Comparison of ENCODE assay signal across 28 mouse cellular contexts in genomic region chr11:48913611-48914010, GRCm38 (mm10). TPM values are rescaled to one million over a fixed set of nuclear protein-coding genes. Genes with fewer than 3 reads are reported as not detected.
DNase-seq lines count a peak whose midpoint lies in the region; ATAC-seq and TF ChIP-seq lines count a peak whose summit lies in the region.
"Had no signal": no experiment of that assay in that cellular context is flagged by ENCODE, and none has a peak within 500 bp of the region (broad histone marks: within the 10 kb centered on the region; RNA-seq: fewer than 3 reads in every experiment).

No protein-coding gene starts in this region.

- no peaks in the 10 kb centered on the region for H3K27me3 ChIP-seq in CH12.LX (replicated peaks)
- H3K27me3 ChIP-seq in hindbrain, embryonic 14.5 days (ENCODE audit: control insufficient read depth, insufficient read depth, low read length), result no peaks in the 10 kb centered on the region
- H3K27me3 ChIP-seq: embryonic facial prominence, embryonic 12.5 days; embryonic facial prominence, embryonic 15.5 days; forebrain, embryonic 12.5 days; forebrain, embryonic 15.5 days; heart, embryonic 13.5 days; hindbrain, embryonic 15.5 days; intestine, embryonic 15.5 days had no signal

- DNase-seq in CH12.LX (ENCODE audit: extremely low read depth) (peak; percentile 31), adipocyte (ENCODE audit: low spot score) (no peak)
- no peak for DNase-seq in hindbrain, embryonic 14.5 days (ENCODE audit: low spot score)
- no peak for DNase-seq in left cerebral cortex, postnatal 36 days (ENCODE audit: low spot score in 2 of 2)
- DNase-seq in yolk sac, embryonic 10.5 days (ENCODE audit: low spot score), result no peak
- DNase-seq: adrenal gland, adult 8-10 months; adrenal gland, postnatal 25 days; cerebellum, adult 11-12 months; cerebellum, adult 8-10 months; cerebellum, postnatal 14 days; gastrocnemius, postnatal 25 days; heart, adult 2 months; heart, postnatal 14 days; heart, postnatal 4 days had no signal

- no peak overlapping the region for H3K4me2 ChIP-seq in CH12.LX (ENCODE audit: insufficient read depth, low read depth, poor library complexity, severe bottlenecking)
- no peak overlapping the region for H3K4me2 ChIP-seq in hindbrain, embryonic 14.5 days (replicated peaks)
- H3K4me2 ChIP-seq: embryonic facial prominence, embryonic 12.5 days; embryonic facial prominence, embryonic 15.5 days; forebrain, embryonic 12.5 days; forebrain, embryonic 15.5 days; heart, embryonic 13.5 days; hindbrain, embryonic 15.5 days; intestine, embryonic 15.5 days had no signal

- H3K4me1 ChIP-seq in CH12.LX (ENCODE audit: control insufficient read depth in 1 of 2, insufficient read depth in 2 of 2), result peaks cover 9 to 45% of the 10 kb centered on the region in 2 experiments
- H3K4me1 ChIP-seq in hindbrain, embryonic 14.5 days (replicated peaks; ENCODE audit: control insufficient read depth, insufficient read depth, low read length), result no peaks in the 10 kb centered on the region
- H3K4me1 ChIP-seq: embryonic facial prominence, embryonic 12.5 days; embryonic facial prominence, embryonic 15.5 days; forebrain, embryonic 12.5 days; forebrain, embryonic 15.5 days; heart, embryonic 10.5 days; heart, embryonic 13.5 days; hindbrain, embryonic 15.5 days; intestine, embryonic 15.5 days had no signal

- no peak for TF ChIP-seq CTCF in CH12.LX (conservative IDR thresholded peaks at IDR 0.05 in 1 of 2, IDR thresholded peaks at IDR 0.05 in 1 of 2; ENCODE audit: low read depth in 2 of 2, low read length in 2 of 2)

- intact Hi-C loops in left cerebral cortex, postnatal 36 days (cut with DNase I), result no loop called here

- no peak for TF ChIP-seq POLR2A in CH12.LX (IDR thresholded peaks at IDR 0.05; ENCODE audit: low read depth, low read length)

- dilution Hi-C loops in CH12.LX (cut with MboI; ENCODE audit: extremely low pct_ligation_motif_present, extremely low pct_unique_long_range_greater_than_20kb, low sequenced_read_pairs), result no loop called here

- H3K9ac ChIP-seq in CH12.LX (ENCODE audit: insufficient read depth, low read depth), result no peak overlapping the region
- H3K9ac ChIP-seq in hindbrain, embryonic 14.5 days, result no peak overlapping the region
- H3K9ac ChIP-seq: embryonic facial prominence, embryonic 12.5 days; embryonic facial prominence, embryonic 15.5 days; forebrain, embryonic 12.5 days; forebrain, embryonic 15.5 days; heart, embryonic 13.5 days; hindbrain, embryonic 15.5 days; intestine, embryonic 15.5 days had no signal

- ATAC-seq in granulocyte monocyte progenitor cell, adult 5-6 weeks (replicated peaks; ENCODE audit: poor library complexity, severe bottlenecking), result peak; percentile 67
- 0 out of 2 replicates have a peak, but pooled peaks have one; percentile 66 for ATAC-seq in monocyte, adult 5-6 weeks (replicated peaks; ENCODE audit: insufficient number of reproducible peaks, low FRiP score, low TSS enrichment, poor library complexity, severe bottlenecking)
- no peak for ATAC-seq in hindbrain, embryonic 14.5 days (ENCODE audit: low FRiP score)
- ATAC-seq: CD4-positive, CD25-positive, alpha-beta regulatory T cell, adult 4 months; forebrain, embryonic 15.5 days; intestine, embryonic 15.5 days had no signal

- in situ Hi-C loops in CH12.LX (cut with MboI; ENCODE audit: low pct_ligation_motif_present, low pct_unique_long_range_greater_than_20kb, low sequenced_read_pairs), result no loop called here

- H3K79me2 ChIP-seq in CH12.LX (replicated peaks; ENCODE audit: control insufficient read depth, extremely low read depth, insufficient read depth, poor library complexity, severe bottlenecking), result no peaks in the 10 kb centered on the region

- TF ChIP-seq RAD21 in CH12.LX (IDR thresholded peaks at IDR 0.05; ENCODE audit: low read depth, low read length), result no peak

- WGBS in hindbrain, embryonic 14.5 days, result 100% methylated on average over 1 of the region's 1 CpGs

- no peak for TF ChIP-seq EP300 in CH12.LX (IDR thresholded peaks at IDR 0.05; ENCODE audit: low read length)

- no peak overlapping the region for H3K27ac ChIP-seq in CH12.LX (ENCODE audit: insufficient read depth, low read depth)
- no peak overlapping the region for H3K27ac ChIP-seq in hindbrain, embryonic 14.5 days
- H3K27ac ChIP-seq: embryonic facial prominence, embryonic 12.5 days; embryonic facial prominence, embryonic 15.5 days; forebrain, embryonic 12.5 days; forebrain, embryonic 15.5 days; heart, adult 2 months; heart, embryonic 10.5 days; heart, embryonic 13.5 days; hindbrain, embryonic 15.5 days; intestine, embryonic 15.5 days had no signal

- peaks cover 0 to 4% of the 10 kb centered on the region in 2 experiments for H3K36me3 ChIP-seq in CH12.LX (replicated peaks in 1 of 2; ENCODE audit: control insufficient read depth in 1 of 2, insufficient read depth in 1 of 2, low read length in 1 of 2)
- H3K36me3 ChIP-seq in hindbrain, embryonic 14.5 days (replicated peaks; ENCODE audit: control insufficient read depth, insufficient read depth), result no peaks in the 10 kb centered on the region
- H3K36me3 ChIP-seq: embryonic facial prominence, embryonic 12.5 days; embryonic facial prominence, embryonic 15.5 days; forebrain, embryonic 12.5 days; forebrain, embryonic 15.5 days; heart, embryonic 10.5 days; heart, embryonic 13.5 days; hindbrain, embryonic 15.5 days; intestine, embryonic 15.5 days had no signal

- no peaks in the 10 kb centered on the region for H3K9me3 ChIP-seq in CH12.LX (replicated peaks; ENCODE audit: low read length)
- H3K9me3 ChIP-seq in hindbrain, embryonic 14.5 days (ENCODE audit: control insufficient read depth, low read length), result no peaks in the 10 kb centered on the region
- H3K9me3 ChIP-seq: embryonic facial prominence, embryonic 12.5 days; embryonic facial prominence, embryonic 15.5 days; forebrain, embryonic 12.5 days; forebrain, embryonic 15.5 days; heart, embryonic 10.5 days; heart, embryonic 13.5 days; hindbrain, embryonic 15.5 days; intestine, embryonic 15.5 days had no signal

- H3K4me3 ChIP-seq in CH12.LX (replicated peaks in 1 of 3; ENCODE audit: low read depth in 2 of 3, low read length in 2 of 3, poor library complexity in 1 of 3), result no peak overlapping the region
- H3K4me3 ChIP-seq in hindbrain, embryonic 14.5 days (replicated peaks; ENCODE audit: low read length), result no peak overlapping the region
- H3K4me3 ChIP-seq: embryonic facial prominence, embryonic 12.5 days; embryonic facial prominence, embryonic 15.5 days; erythroblast, embryonic 14.5 days; forebrain, embryonic 12.5 days; forebrain, embryonic 15.5 days; heart, adult 2 months; heart, embryonic 10.5 days; heart, embryonic 13.5 days; hindbrain, embryonic 15.5 days; intestine, embryonic 15.5 days had no signal

TF ChIP-seq in CH12.LX, 34 proteins besides CTCF, POLR2A, EP300 and RAD21:
- TF ChIP-seq ZNF384 (IDR thresholded peaks at IDR 0.05; ENCODE audit: low read depth, low read length) (peak; percentile 37; the same call in 1 of the 2 replicates), POLR2AphosphoS2 (IDR thresholded peaks at IDR 0.05; ENCODE audit: low read depth, low read length) (no peak)
TF ChIP-seq in CH12.LX: peak in this region for 1.

RNA-seq across cellular contexts. Expression of gene Gm5431, which starts 11.6 kb away (rescaled TPM):
- total RNA-seq in CH12.LX (2012; rRNA removed), result 0.89 and 0.97 TPM in 2 replicates
- total RNA-seq in CH12.LX (2014; rRNA removed), result 1.7 and 2.0 TPM in 2 replicates
- polyA plus RNA-seq in CH12.LX (2012; ENCODE audit: insufficient read length, low read depth), result 3.1 and 4.9 TPM in 2 replicates
- 0.58 and 1.2 TPM in 2 replicates for total RNA-seq in granulocyte monocyte progenitor cell, adult 5-6 weeks (2014; fragmentation: Nextera tagmentation)
- total RNA-seq in granulocyte monocyte progenitor cell, adult 5-6 weeks (2017), result 0.22 and 1.3 TPM in 2 replicates
- total RNA-seq in monocyte, adult 5-6 weeks (2017), result 6.7 to 9.7 TPM (median 8.8 TPM) in 3 replicates
- 0.16 and 0.74 TPM in 2 replicates for polyA plus RNA-seq in hindbrain, embryonic 14.5 days (2014; fragmentation: Nextera tagmentation; extraction: Ambion mirVana)
- total RNA-seq in left cerebral cortex, postnatal 36 days (2021), result under 1 TPM; 0.16 to 0.22 TPM
- total RNA-seq: ES-E14 had no signal
- polyA plus RNA-seq: C2C12; erythroblast, embryonic 14.5 days had no signal

RNA-seq across cellular contexts. Expression of gene Psme2b, which starts 32.4 kb away (rescaled TPM):
- total RNA-seq in CH12.LX (2012; rRNA removed), result 23.5 and 33.5 TPM in 2 replicates
- 78.3 and 80.3 TPM in 2 replicates for total RNA-seq in CH12.LX (2014; rRNA removed)
- polyA plus RNA-seq in CH12.LX (2012; ENCODE audit: insufficient read length, low read depth), result 62.4 and 80.1 TPM in 2 replicates
- 14.0 and 21.4 TPM in 2 replicates for total RNA-seq in granulocyte monocyte progenitor cell, adult 5-6 weeks (2014; fragmentation: Nextera tagmentation)
- total RNA-seq in granulocyte monocyte progenitor cell, adult 5-6 weeks (2017), result 10.3 and 18.7 TPM in 2 replicates
- 32.3 to 73.6 TPM (median 37.8 TPM) in 3 replicates for total RNA-seq in monocyte, adult 5-6 weeks (2017)
- 2.0 and 2.1 TPM in 2 replicates for polyA plus RNA-seq in hindbrain, embryonic 14.5 days (2014; fragmentation: Nextera tagmentation; extraction: Ambion mirVana)
- 1 to 10 TPM in 1 of 2 experiments, under 1 TPM in 1; 0.99 to 1.5 TPM for total RNA-seq in left cerebral cortex, postnatal 36 days (2021)

RNA-seq across cellular contexts. Expression of gene Irgm1, which starts 42.1 kb away (rescaled TPM):
- 25.7 and 35.0 TPM in 2 replicates for total RNA-seq in CH12.LX (2012; rRNA removed)
- 58.1 and 63.8 TPM in 2 replicates for total RNA-seq in CH12.LX (2014; rRNA removed)
- polyA plus RNA-seq in CH12.LX (2012; ENCODE audit: insufficient read length, low read depth), result 49.0 and 52.2 TPM in 2 replicates
- 27.7 and 45.0 TPM in 2 replicates for total RNA-seq in granulocyte monocyte progenitor cell, adult 5-6 weeks (2014; fragmentation: Nextera tagmentation)
- 22.1 and 23.6 TPM in 2 replicates for total RNA-seq in granulocyte monocyte progenitor cell, adult 5-6 weeks (2017)
- total RNA-seq in monocyte, adult 5-6 weeks (2017), result 36.6 to 51.0 TPM (median 48.9 TPM) in 3 replicates
- polyA plus RNA-seq in hindbrain, embryonic 14.5 days (2014; fragmentation: Nextera tagmentation; extraction: Ambion mirVana), result 4.0 and 4.2 TPM in 2 replicates
- 1 to 10 TPM; 5.2 to 6.2 TPM for total RNA-seq in left cerebral cortex, postnatal 36 days (2021)
- polyA plus RNA-seq: erythroblast, embryonic 14.5 days had no signal

Comparison
In these comparisons a context has a peak if more than half of its experiments do, and no peak if none do; other contexts are left out.
1. RNA of gene Psme2b, which starts 32.4 kb away (total RNA-seq): 23.5 to 80.3 TPM in CH12.LX, 32.3 to 73.6 TPM in monocyte, adult 5-6 weeks and 10.3 to 21.4 TPM in granulocyte monocyte progenitor cell, adult 5-6 weeks; 0.99 to 1.5 TPM in left cerebral cortex, postnatal 36 days; every median in the first group is over 4 times any median in the second.